Mouse (Mus musculus) spleen, postnatal 10 days (tissue): ENCODE data around the gene Nipbl.
"Not testable (repeated sequence)": the region's sequence is repeated elsewhere in the genome, so short reads cannot be mapped to it uniquely, and the experiment has no call there.

Experiments
- DNase-seq, 2 experiments: peaks; one replicate each; pipeline ENCODE4 v3.0.0; 2021 to 2022; ENCODE audit warnings: low spot score in 2 of 2

Gene Nipbl

GRCm38 (mm10) chr15:8294150-8294549 is 150.1 kb downstream of the Nipbl start:
- no peak for DNase-seq

GRCm38 (mm10) chr15:8291251-8291650 is 153.0 kb downstream of the Nipbl start:
- DNase-seq: no peak

GRCm38 (mm10) chr15:8282155-8282554 is 162.1 kb downstream of the Nipbl start:
- DNase-seq: no peak

- no peak for DNase-seq
Observed at GRCm38 (mm10) chr15:8281701-8282100, 162.6 kb downstream of the Nipbl start.

- DNase-seq: peak in 1 of 2 experiments; percentile 47
Observed at GRCm38 (mm10) chr15:8279929-8280610, 164.2 kb downstream of the Nipbl start.

DNA sequence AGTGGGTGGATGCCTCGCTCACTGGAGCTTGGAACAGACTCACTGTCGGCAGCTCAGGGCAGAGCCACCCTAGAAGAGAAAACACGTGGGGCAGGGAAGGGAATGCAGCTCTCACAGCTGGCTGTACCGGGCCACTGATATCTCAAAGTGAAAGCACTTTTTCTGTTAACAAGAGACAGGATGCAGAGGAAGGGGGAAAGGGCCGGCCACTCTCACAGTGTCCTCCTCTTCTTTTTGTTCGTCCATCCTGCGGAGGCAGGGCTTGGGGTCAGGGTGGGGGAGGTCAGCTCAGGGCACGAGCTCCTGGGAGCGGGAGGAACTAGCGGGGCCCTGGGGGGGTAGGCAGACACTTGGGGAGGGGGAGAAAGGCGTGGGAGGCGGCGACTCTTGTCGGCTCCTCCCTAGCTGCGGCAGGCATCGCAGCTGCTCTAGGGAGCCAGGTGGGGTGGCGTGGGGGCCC is 164.9 kb downstream of the Nipbl start:
- peak in 1 of 2 experiments; percentile 26 for DNase-seq

DNA sequence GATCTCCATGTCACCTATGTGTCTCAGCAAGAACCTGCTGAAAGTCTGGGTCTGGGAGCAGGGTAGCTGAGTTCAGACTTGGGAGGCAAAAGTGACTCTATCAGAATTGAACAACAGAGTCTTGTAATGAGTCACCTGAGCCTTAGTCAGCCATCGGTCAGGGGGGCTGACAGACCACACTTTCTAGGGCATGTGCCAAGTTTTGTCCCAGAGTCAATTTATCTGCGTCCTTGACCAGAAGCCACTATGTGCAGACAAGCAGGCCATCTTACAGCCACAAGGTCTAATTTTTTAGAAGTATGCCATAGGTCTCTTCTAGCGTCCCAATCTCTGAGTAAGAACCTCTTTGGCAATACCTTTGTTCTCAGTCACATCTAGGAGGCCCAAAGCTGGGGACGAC is 166.3 kb downstream of the Nipbl start:
- DNase-seq: not testable (repeated sequence)

DNA sequence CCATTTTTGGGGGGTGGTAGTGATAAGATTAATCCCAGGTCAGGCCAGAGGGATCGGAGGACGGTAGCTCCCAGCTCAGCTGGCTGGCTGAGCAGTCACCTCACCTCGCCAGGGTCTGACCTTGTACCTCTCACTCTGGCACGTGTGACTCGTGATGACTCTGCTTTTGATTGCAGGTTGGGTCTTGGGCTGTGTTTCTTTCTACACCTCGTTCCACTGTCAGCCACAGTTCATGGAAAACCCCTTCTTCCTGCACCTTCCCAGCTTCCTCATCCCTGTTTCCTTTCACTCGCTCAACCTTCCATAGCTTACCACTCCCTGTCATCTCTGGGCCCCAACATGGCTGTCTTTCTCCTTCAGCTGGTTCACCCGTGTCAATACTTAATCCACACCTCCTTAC is 172.3 kb downstream of the Nipbl start:
- DNase-seq: no peak

DNA sequence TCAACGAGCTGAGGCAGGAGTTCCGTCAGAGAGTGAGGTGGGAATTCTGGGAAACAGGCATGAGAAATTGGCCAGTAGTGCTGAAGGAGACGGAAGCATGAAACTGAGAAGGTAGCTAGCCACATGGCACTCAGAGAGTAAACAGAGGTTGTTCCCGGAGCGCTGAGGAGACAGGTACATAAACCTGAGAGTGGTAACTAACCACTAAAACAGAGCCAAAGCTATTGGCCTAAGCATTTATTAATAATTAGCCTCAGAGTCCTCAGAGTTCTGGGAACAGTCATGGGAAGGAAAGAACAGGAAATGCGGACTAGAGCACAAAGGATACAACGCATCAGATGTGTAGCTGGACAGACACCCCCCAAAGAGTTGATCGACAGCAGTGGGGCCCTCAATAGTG is 176.0 kb downstream of the Nipbl start:
- DNase-seq: no peak

GRCm38 (mm10) chr15:8267211-8267610 is 177.1 kb downstream of the Nipbl start:
- no peak for DNase-seq

GRCm38 (mm10) chr15:8265946-8266345 is 178.3 kb downstream of the Nipbl start:
- DNase-seq: no peak
